Mouse (Mus musculus) limb, embryonic 10.5 days (tissue): ENCODE results near the gene Fcf1. TPM values are rescaled to one million over a fixed set of nuclear protein-coding genes. Genes with fewer than 3 reads are reported as not detected.
A peak's percentile ranks its signal among the peaks of the same experiment; 100 is the strongest.

ENCODE experiments used
- DNase-seq: peaks from one replicate; pipeline ENCODE4 v3.0.0-alpha.2; 2017; ENCODE audit warnings: low spot score
- H3K27ac ChIP-seq: fragments of 300-500 bp; sonication (generic); 2 replicates; pipeline ENCODE4 v1.5.1; 2016; ENCODE audit warnings: mild to moderate bottlenecking
- H3K27me3 ChIP-seq: fragments of 300-500 bp; sonication (generic); 2 replicates; pipeline ENCODE4 v1.6.1; 2016; ENCODE audit warnings: low read depth, mild to moderate bottlenecking; ENCODE audit not compliant: poor library complexity, severe bottlenecking
- H3K36me3 ChIP-seq: fragments of 300-500 bp; sonication (generic); 2 replicates; pipeline ENCODE4 v1.6.1; 2016; ENCODE audit warnings: mild to moderate bottlenecking, moderate library complexity
- H3K4me1 ChIP-seq: fragments of 300-500 bp; sonication (generic); 2 replicates; pipeline ENCODE4 v1.6.1; 2016
- H3K4me3 ChIP-seq: fragments of 300-500 bp; sonication (generic); 2 replicates; pipeline ENCODE4 v1.5.1; 2016; ENCODE audit warnings: mild to moderate bottlenecking, moderate library complexity
- H3K9me3 ChIP-seq: fragments of 300-500 bp; sonication (generic); replicated peaks from 2 replicates; pipeline ENCODE4 v1.6.1; 2016; ENCODE audit warnings: mild to moderate bottlenecking
- WGBS: fragments of 180-500 bp; shearing (Covaris S2); methylation state at CpG from one replicate; pipeline ENCODE4 v1.1.7; 2016; 5-methylcytosine and 5-hydroxymethylcytosine counted together
- polyA plus RNA-seq: library from polyadenylated mRNA; unstranded; fragments of >200 nt; fragmentation: Nextera tagmentation; extraction: Ambion mirVana; gene quantifications from 2 replicates; pipeline ENCODE4 v1.2.1, GENCODE M21; 2016

The Fcf1 gene
- polyA plus RNA-seq, 1 experiment from 2014 or later: 170 TPM

GRCm38 (mm10) chr12:84995112-84995761 lies 24.5 kb downstream of the Fcf1 start:
- peak overlapping the region; percentile 96 for H3K4me3 ChIP-seq
- H3K36me3 ChIP-seq: peaks cover 21% of the 10 kb centered on the region
- H3K4me1 ChIP-seq: peaks cover 24% of the 10 kb centered on the region
- H3K27ac ChIP-seq: peak overlapping the region; percentile 97; the same call in 1 of the 2 replicates
- 91% methylated on average over 9 of the region's 9 CpGs for WGBS
- H3K9me3 ChIP-seq: no peaks in the 10 kb centered on the region
- DNase-seq: peak; percentile 33
- H3K27me3 ChIP-seq: no peaks in the 10 kb centered on the region

- Histone ChIP-seq H3K4me1 (peaks cover 24% of the 10 kb centered on the region), H3K27me3 (no peaks in the 10 kb centered on the region), H3K36me3 (peaks cover 28% of the 10 kb centered on the region), H3K9me3 (no peaks in the 10 kb centered on the region), H3K4me3 (peak within 1 kb of the TSS; percentile 96), H3K27ac (peak within 1 kb of the TSS; percentile 97)
- under 1% methylated on average over 45 of the region's 45 CpGs for WGBS
- peak; percentile 97 for DNase-seq
These were observed 25.4 kb downstream of the Fcf1 start, which contains the start of gene Ylpm1 for GRCm38 (mm10) chr12:84996083-84996496. Ylpm1 (plus strand) TSS chr12:84996321.

- DNase-seq: no peak
- H3K27ac ChIP-seq: peak overlapping the region; percentile 97
- H3K27me3 ChIP-seq: no peaks in the 10 kb centered on the region
- peak overlapping the region; percentile 96 for H3K4me3 ChIP-seq
- H3K9me3 ChIP-seq: no peaks in the 10 kb centered on the region
- H3K36me3 ChIP-seq: peaks cover 34% of the 10 kb centered on the region
- H3K4me1 ChIP-seq: peaks cover 24% of the 10 kb centered on the region
- under 1% methylated on average over 44 of the region's 44 CpGs for WGBS
These were observed 26.1 kb downstream of the Fcf1 start for GRCm38 (mm10) chr12:84996501-84997398.

GRCm38 (mm10) chr12:84999053-84999452 lies 28.4 kb downstream of the Fcf1 start:
- Histone ChIP-seq H3K36me3 (peaks cover 57% of the 10 kb centered on the region), H3K4me3 (peak overlapping the region; percentile 96)

GRCm38 (mm10) chr12:85006206-85006605 lies 35.5 kb downstream of the Fcf1 start:
- WGBS: 87% methylated on average over 1 of the region's 1 CpGs
- no peak for DNase-seq
- H3K27ac ChIP-seq: no peak overlapping the region
- no peaks in the 10 kb centered on the region for H3K27me3 ChIP-seq
- no peaks in the 10 kb centered on the region for H3K4me1 ChIP-seq
- H3K9me3 ChIP-seq: no peaks in the 10 kb centered on the region
- H3K36me3 ChIP-seq: peaks cover 64% of the 10 kb centered on the region
- no peak overlapping the region for H3K4me3 ChIP-seq

More at GRCm38 (mm10) chr12:84999053-84999452, 28.4 kb downstream of the Fcf1 start:
- DNase-seq: no peak
- Histone ChIP-seq H3K4me1 (peaks cover 24% of the 10 kb centered on the region), H3K27me3 (no peaks in the 10 kb centered on the region), H3K27ac (no peak overlapping the region), H3K9me3 (no peaks in the 10 kb centered on the region)

GRCm38 (mm10) chr12:85007021-85007420 lies 36.3 kb downstream of the Fcf1 start:
- peaks cover 63% of the 10 kb centered on the region for H3K36me3 ChIP-seq

GRCm38 (mm10) chr12:85009776-85010175 lies 39.1 kb downstream of the Fcf1 start:
- Histone ChIP-seq H3K27me3 (no peaks in the 10 kb centered on the region), H3K27ac (no peak overlapping the region), H3K9me3 (no peaks in the 10 kb centered on the region), H3K4me3 (no peak overlapping the region), H3K4me1 (no peaks in the 10 kb centered on the region), H3K36me3 (peaks cover 62% of the 10 kb centered on the region)
- no peak for DNase-seq
- WGBS: 90% methylated on average over 1 of the region's 1 CpGs

More at GRCm38 (mm10) chr12:85007021-85007420, 36.3 kb downstream of the Fcf1 start:
- H3K27me3 ChIP-seq: no peaks in the 10 kb centered on the region
- no peak overlapping the region for H3K4me3 ChIP-seq
- no peaks in the 10 kb centered on the region for H3K9me3 ChIP-seq
- no peaks in the 10 kb centered on the region for H3K4me1 ChIP-seq
- DNase-seq: no peak
- H3K27ac ChIP-seq: no peak overlapping the region

GRCm38 (mm10) chr12:85010541-85010940 lies 39.8 kb downstream of the Fcf1 start:
- no peak for DNase-seq
- H3K36me3 ChIP-seq: peaks cover 62% of the 10 kb centered on the region
- no peaks in the 10 kb centered on the region for H3K4me1 ChIP-seq
- H3K9me3 ChIP-seq: no peaks in the 10 kb centered on the region
- no peaks in the 10 kb centered on the region for H3K27me3 ChIP-seq
- WGBS: 96% methylated on average over 2 of the region's 2 CpGs
- no peak overlapping the region for H3K4me3 ChIP-seq
- no peak overlapping the region for H3K27ac ChIP-seq

GRCm38 (mm10) chr12:85012185-85012584 lies 41.5 kb downstream of the Fcf1 start:
- peaks cover 72% of the 10 kb centered on the region for H3K36me3 ChIP-seq
- DNase-seq: no peak
- H3K9me3 ChIP-seq: no peaks in the 10 kb centered on the region
- no peaks in the 10 kb centered on the region for H3K27me3 ChIP-seq
- no peak overlapping the region for H3K4me3 ChIP-seq
- H3K27ac ChIP-seq: no peak overlapping the region
- WGBS: 97% methylated on average over 2 of the region's 2 CpGs
- H3K4me1 ChIP-seq: no peaks in the 10 kb centered on the region

- 95% methylated on average over 1 of the region's 1 CpGs for WGBS
These were observed 51.4 kb downstream of the Fcf1 start for GRCm38 (mm10) chr12:85022071-85022470.

GRCm38 (mm10) chr12:85032710-85033109 lies 62.0 kb downstream of the Fcf1 start:
- Histone ChIP-seq H3K4me3 (no peak overlapping the region), H3K27me3 (no peaks in the 10 kb centered on the region), H3K36me3 (peaks cover 93% of the 10 kb centered on the region), H3K4me1 (no peaks in the 10 kb centered on the region), H3K9me3 (no peaks in the 10 kb centered on the region), H3K27ac (no peak overlapping the region)
- 97% methylated on average over 2 of the region's 2 CpGs for WGBS
- no peak for DNase-seq

More at GRCm38 (mm10) chr12:85022071-85022470, 51.4 kb downstream of the Fcf1 start:
- H3K4me1 ChIP-seq: no peaks in the 10 kb centered on the region
- H3K4me3 ChIP-seq: no peak overlapping the region
- no peak overlapping the region for H3K27ac ChIP-seq
- no peaks in the 10 kb centered on the region for H3K9me3 ChIP-seq
- no peak for DNase-seq
- no peaks in the 10 kb centered on the region for H3K27me3 ChIP-seq
- peaks cover 48% of the 10 kb centered on the region for H3K36me3 ChIP-seq
